Mouse (Mus musculus) forebrain, embryonic 10.5 days (tissue): ENCODE measurements at regions not wholly inside any gene's neighbourhood (a gene's known extent, or its start where the extent isn't known, plus 50 kb on each side); places are given as distances from the start of the nearest gene placed in this dataset.

Experiments used
- DNase-seq: peaks from one replicate; pipeline ENCODE4 v3.0.0-alpha.2; 2017; ENCODE audit warnings: low spot score; ENCODE audit errors: extremely low spot score
- H3K27ac ChIP-seq: fragments of 300-500 bp; sonication (generic); 2 replicates; pipeline ENCODE4 v1.5.1; 2016; ENCODE audit warnings: mild to moderate bottlenecking
- H3K27me3 ChIP-seq: fragments of 300-500 bp; sonication (generic); 2 replicates; pipeline ENCODE4 v1.6.1; 2016; ENCODE audit warnings: mild to moderate bottlenecking; ENCODE audit not compliant: poor library complexity, severe bottlenecking
- H3K36me3 ChIP-seq: fragments of 300-500 bp; sonication (generic); replicated peaks from 2 replicates; pipeline ENCODE4 v1.6.1; 2016; ENCODE audit warnings: mild to moderate bottlenecking, moderate library complexity
- H3K4me1 ChIP-seq: fragments of 300-500 bp; sonication (generic); 2 replicates; pipeline ENCODE4 v1.6.1; 2016
- H3K4me3 ChIP-seq: fragments of 300-500 bp; sonication (generic); 2 replicates; pipeline ENCODE4 v1.5.1; 2016; ENCODE audit warnings: mild to moderate bottlenecking, moderate library complexity
- H3K9me3 ChIP-seq: fragments of 300-500 bp; sonication (generic); 2 replicates; pipeline ENCODE4 v1.6.1; 2016; ENCODE audit warnings: mild to moderate bottlenecking, moderate library complexity
- WGBS: fragments of 180-500 bp; shearing (Covaris S2); methylation state at CpG from one replicate; pipeline ENCODE4 v1.1.7; 2016; 5-methylcytosine and 5-hydroxymethylcytosine counted together

DNA sequence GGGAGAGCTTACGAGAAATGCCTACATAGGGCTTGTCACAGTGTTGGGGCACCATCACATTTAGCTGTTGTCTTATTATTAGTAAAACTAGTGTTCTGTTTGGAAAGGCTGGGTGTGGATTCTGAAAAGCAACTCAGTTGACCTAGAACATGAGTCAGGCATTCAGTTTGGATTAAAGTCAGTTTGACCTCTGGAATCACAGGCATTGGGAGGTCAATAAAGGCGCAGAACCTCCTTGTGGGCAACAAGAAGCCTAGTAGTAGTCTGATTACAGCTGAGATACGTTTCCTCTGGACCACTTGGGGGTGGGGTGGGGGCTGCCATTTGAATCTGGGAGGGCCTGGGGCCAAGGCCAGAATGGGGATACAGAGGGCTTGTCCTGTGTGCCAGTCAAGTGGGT lies 52.1 kb upstream of the Map3k1 start:
- Histone ChIP-seq H3K9me3 (peaks cover 6% of the 10 kb centered on the region; the same call in 1 of the 2 replicates), H3K27me3 (no peaks in the 10 kb centered on the region), H3K4me1 (no peaks in the 10 kb centered on the region), H3K36me3 (no peaks in the 10 kb centered on the region), H3K4me3 (no peak overlapping the region), H3K27ac (no peak overlapping the region)
- 79% methylated on average over 3 of the region's 3 CpGs for WGBS
- no peak for DNase-seq

DNA sequence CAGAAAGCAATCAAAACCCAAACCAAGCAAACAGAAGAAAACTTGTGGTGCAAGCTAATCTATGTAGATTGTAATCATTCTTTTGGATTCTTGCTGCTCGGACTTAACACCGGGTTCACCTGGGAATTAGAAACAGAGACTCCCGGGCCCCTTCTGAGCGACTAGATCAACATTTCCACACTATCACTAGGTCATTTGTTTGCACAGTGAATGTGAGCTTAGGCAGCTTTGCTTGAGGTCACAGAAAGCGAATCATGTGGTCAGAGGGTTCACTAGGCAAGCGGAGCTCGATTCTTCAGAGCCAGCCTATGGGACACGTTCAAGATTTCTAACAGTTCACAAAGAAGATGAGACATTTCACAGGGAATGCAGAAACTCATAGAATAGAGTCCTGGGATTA lies 53.5 kb upstream of the Map3k1 start:
- Histone ChIP-seq H3K4me1 (no peaks in the 10 kb centered on the region), H3K27me3 (no peaks in the 10 kb centered on the region), H3K4me3 (no peak overlapping the region), H3K9me3 (peaks cover 6% of the 10 kb centered on the region; the same call in 1 of the 2 replicates), H3K36me3 (no peaks in the 10 kb centered on the region), H3K27ac (no peak overlapping the region)
- WGBS = 77% methylated on average over 8 of the region's 8 CpGs
- DNase-seq = no peak

DNA sequence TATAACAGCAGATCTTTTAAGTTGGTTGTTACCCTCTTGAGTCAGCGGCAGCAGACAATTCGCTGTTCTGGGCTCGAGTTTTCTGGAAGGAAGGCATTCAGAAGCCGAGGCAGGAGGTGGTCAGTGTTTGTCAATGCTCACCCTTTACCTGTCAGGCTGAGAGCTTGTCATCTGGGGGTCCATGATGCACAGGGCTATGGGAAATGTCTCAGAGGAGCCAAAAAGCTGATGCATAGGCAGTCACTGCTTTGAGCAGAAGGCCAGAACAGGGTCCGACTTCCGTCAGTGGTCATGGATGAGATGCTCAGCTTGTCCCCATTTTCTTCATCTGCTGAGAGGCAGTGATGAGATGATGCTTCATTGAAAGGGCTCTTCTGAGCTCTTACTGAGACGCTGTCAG lies 57.2 kb upstream of the Map3k1 start:
- H3K36me3 ChIP-seq = no peaks in the 10 kb centered on the region
- DNase-seq = no peak
- H3K4me1 ChIP-seq = peaks cover 30% of the 10 kb centered on the region
- H3K27ac ChIP-seq = no peak overlapping the region
- H3K9me3 ChIP-seq = no peaks in the 10 kb centered on the region
- 95% methylated on average over 7 of the region's 7 CpGs for whole genome bisulfite sequencing
- H3K4me3 ChIP-seq = no peak overlapping the region
- H3K27me3 ChIP-seq = no peaks in the 10 kb centered on the region

DNA sequence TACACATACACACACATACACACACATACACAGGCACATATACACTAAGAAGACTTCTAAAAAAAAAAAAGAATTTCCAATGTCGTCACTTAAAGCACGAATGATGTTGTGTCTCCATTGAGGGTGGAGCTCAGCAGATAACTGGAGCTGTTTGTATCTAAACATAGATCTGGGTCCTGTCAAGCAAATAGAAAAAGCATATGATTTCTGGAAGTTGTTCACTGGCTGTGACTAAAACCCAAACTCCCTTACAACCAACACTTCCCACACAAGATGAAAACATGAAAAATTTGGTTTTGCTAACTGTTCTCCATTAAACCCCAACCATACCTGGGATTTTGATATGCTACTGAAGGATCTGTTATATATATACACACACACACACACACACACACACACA lies 58.5 kb upstream of the Map3k1 start:
- Histone ChIP-seq H3K4me3 (no peak overlapping the region), H3K4me1 (peaks cover 31% of the 10 kb centered on the region), H3K36me3 (no peaks in the 10 kb centered on the region), H3K27ac (peak overlapping the region; percentile 80; the same call in 1 of the 2 replicates), H3K9me3 (no peaks in the 10 kb centered on the region), H3K27me3 (no peaks in the 10 kb centered on the region)
- no peak for DNase-seq
- WGBS = 95% methylated on average over 2 of the region's 2 CpGs

DNA sequence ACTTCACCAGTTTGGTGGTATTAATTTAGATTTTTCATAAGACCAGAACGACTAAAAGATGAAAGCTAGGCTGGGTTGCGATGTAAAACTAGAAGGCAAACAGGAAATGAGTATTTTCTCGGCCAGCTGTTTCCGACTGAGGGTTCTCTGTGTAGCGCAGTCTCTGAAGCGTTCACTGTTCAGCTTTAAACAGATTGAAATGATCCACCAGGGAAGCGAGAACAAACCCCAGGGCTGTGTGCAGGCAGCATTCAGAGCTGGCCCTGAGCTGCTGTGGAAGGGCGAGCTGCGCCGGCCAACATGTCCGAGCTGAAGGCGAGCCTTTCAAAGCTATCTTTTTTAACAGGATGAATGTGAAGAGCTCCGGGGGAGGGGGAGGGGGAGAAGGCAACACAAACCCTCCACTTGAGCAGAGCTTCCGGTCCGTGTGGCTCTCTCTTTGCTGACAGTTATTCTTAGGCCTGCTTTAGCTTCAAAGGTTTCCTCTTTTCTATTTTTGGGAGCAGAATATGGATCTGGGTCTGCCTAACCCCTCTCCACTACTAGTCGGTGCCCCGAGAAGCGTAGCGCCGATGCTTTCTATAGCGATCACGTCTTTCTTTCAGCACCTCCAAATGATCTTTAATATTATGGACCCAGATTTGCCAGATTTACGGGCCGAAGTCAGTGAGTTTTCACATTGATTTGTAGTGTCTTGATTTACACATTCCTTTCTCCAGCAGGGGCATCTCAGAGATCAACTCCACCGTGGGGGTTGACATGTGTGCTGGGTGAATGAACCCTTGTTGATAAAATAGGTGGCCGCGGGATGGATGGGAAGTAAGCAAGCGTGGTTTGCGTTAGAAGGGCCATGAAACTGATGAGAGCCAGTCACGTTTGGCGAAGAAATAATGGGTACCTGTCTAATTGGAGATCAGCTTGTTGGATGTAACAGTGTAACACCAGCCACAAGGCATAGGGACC lies 59.3 kb upstream of the Map3k1 start:
- Histone ChIP-seq H3K36me3 (no peaks in the 10 kb centered on the region), H3K4me1 (peaks cover 31% of the 10 kb centered on the region), H3K9me3 (peaks cover 3% of the 10 kb centered on the region; the same call in 1 of the 2 replicates), H3K27me3 (no peaks in the 10 kb centered on the region), H3K4me3 (no peak overlapping the region; the same call in 1 of the 2 replicates), H3K27ac (peak overlapping the region; percentile 80)
- peak; percentile 42 for DNase-seq
- 61% methylated on average over 31 of the region's 31 CpGs for WGBS

DNA sequence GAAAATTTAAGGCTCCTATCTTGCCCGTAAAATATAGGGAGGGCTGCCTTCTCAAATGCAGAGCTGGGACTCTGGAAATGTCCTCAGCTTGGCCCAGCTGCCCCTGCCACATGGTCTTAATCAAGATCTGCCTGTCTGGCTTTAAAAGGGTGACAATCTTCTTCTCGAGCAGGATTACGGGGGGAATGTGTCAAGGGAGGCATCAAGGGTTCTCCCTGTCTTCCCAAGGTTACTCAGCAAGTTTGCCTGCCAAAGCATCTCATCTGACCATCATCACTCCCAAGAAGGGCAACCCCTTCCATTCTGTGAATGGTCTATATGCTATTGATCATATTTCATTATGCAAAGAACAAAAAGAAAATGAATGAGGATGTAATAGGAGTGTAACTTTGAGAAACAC lies 60.2 kb upstream of the Map3k1 start:
- no peak for DNase-seq
- Histone ChIP-seq H3K9me3 (peaks cover 6% of the 10 kb centered on the region; the same call in 1 of the 2 replicates), H3K27me3 (no peaks in the 10 kb centered on the region), H3K4me3 (no peak overlapping the region), H3K36me3 (no peaks in the 10 kb centered on the region), H3K27ac (no peak overlapping the region), H3K4me1 (peaks cover 31% of the 10 kb centered on the region)
- WGBS = 58% methylated on average over 3 of the region's 3 CpGs

DNA sequence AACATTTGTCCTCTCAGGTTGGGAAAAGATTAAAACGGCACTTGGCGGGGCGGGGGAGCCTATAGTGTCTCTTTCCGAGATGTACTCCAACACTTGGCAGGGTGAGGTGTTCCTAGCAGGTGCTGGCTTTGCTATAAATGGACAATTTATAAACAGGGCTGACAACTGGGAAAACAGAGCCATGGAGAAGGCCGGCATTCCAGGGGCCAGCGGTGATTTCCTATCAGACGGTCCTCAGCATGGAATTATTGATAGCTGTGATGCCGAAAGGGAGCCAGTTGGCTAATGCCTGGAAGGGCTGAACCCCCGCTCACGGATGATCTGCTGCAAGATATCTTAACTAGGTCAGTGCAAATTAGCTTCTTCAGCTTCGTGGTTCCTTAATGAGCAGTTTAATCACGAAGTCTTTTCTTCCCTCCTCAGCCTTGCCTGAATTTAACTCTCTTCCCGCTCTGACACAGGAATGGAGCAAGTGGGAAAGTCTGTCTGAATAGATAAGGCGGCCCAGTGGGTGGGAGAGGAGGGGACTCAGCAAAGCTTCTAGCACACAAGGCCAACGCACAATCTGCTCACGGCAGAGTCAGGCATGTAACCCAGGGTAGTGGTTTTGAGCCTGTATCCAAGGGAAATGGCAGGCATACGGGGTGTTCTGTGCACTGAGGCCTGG lies 61.1 kb upstream of the Map3k1 start:
- H3K4me3 ChIP-seq = no peak overlapping the region
- peaks cover 31% of the 10 kb centered on the region for H3K4me1 ChIP-seq
- H3K9me3 ChIP-seq = peaks cover 6% of the 10 kb centered on the region; the same call in 1 of the 2 replicates
- 46% methylated on average over 17 of the region's 17 CpGs for WGBS
- H3K36me3 ChIP-seq = no peaks in the 10 kb centered on the region
- no peak for DNase-seq
- H3K27me3 ChIP-seq = no peaks in the 10 kb centered on the region
- peak overlapping the region; percentile 31 for H3K27ac ChIP-seq

DNA sequence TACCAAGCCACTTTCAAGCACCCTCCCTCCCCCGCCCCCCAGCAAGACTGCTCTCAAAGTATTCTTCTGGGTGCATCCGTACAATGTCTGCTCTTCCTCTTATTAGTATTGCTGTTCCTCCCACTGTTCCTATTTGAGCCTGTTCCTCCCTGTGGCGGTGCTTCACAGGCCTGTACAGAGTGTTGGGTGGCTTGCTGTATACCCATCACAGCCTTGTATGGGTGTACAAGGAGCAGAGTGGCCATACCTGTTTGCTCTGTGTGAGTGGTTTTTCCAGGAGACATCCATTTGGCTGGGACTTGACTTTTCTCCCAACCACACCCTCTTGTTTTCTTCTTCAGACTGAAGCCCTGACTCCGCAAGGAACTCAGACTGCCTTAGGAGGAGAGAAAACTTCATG lies 61.7 kb upstream of the Map3k1 start:
- DNase-seq = no peak
- H3K9me3 ChIP-seq = peaks cover 6% of the 10 kb centered on the region; the same call in 1 of the 2 replicates
- H3K36me3 ChIP-seq = no peaks in the 10 kb centered on the region
- WGBS = 89% methylated on average over 4 of the region's 4 CpGs
- peaks cover 31% of the 10 kb centered on the region for H3K4me1 ChIP-seq
- H3K27ac ChIP-seq = peak overlapping the region; percentile 31; the same call in 1 of the 2 replicates
- no peaks in the 10 kb centered on the region for H3K27me3 ChIP-seq
- H3K4me3 ChIP-seq = no peak overlapping the region

DNA sequence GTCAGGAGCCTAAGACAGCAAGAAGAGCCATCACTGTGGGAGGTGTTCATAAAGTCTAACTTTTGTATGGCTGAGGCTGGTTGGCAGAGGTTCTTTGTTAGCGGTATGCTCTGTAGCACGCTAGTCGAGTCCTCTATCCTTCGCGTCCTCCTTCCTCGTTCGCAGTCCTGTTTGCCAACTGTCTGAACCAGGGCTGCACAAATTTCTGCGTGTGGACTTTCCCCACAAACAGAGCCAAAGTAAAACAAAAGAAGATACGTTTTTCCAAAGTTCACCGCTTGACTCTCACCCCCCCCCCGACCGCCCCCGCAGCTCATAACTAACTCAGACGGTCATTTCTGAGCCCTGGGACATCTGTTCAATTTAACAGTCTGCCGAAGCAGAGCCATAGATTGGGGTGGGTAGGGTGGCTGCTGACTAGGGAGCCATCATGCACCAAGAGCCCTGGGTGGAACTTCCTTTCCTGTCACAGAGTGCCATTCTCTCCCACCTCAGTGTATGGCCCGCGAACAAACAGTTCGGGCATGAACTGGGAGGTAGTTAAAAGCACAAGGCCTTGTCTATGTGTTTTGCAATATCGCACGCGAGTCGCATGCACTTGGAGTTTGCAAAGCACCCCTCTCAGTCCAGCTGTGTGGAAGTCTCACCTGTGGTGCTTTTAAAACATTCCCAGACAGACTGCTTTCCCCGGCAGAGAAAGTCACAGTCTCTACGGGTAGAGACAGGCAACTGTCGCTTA lies 63.0 kb upstream of the Map3k1 start:
- no peak overlapping the region for H3K27ac ChIP-seq
- H3K4me1 ChIP-seq = peaks cover 31% of the 10 kb centered on the region
- peaks cover 6% of the 10 kb centered on the region; the same call in 1 of the 2 replicates for H3K9me3 ChIP-seq
- DNase-seq = no peak
- 95% methylated on average over 25 of the region's 25 CpGs for WGBS
- H3K4me3 ChIP-seq = no peak overlapping the region
- H3K27me3 ChIP-seq = no peaks in the 10 kb centered on the region
- no peaks in the 10 kb centered on the region for H3K36me3 ChIP-seq

DNA sequence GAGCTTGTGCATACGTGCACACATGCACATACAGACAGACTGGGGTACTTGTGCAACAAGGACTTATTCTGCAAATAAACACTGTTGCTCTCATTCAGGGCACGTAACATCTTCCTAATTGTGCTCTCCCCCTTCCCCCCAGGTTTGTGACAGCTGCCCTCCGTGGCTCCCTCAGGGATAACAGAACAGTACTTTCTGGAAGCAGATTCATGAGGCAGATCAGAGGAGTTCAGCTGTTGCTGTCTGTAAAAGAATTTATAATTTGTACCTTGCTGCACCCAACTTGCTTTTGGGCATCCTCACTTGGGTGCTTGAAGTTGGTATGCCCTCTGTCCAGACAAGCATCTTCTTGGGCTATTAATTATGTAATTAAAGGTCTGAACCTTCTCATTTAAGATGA lies 65.5 kb upstream of the Map3k1 start:
- no peak overlapping the region for H3K27ac ChIP-seq
- peaks cover 6% of the 10 kb centered on the region; the same call in 1 of the 2 replicates for H3K9me3 ChIP-seq
- DNase-seq = no peak
- 84% methylated on average over 3 of the region's 3 CpGs for WGBS
- no peaks in the 10 kb centered on the region for H3K36me3 ChIP-seq
- H3K4me3 ChIP-seq = no peak overlapping the region
- H3K4me1 ChIP-seq = peaks cover 16% of the 10 kb centered on the region
- H3K27me3 ChIP-seq = no peaks in the 10 kb centered on the region

DNA sequence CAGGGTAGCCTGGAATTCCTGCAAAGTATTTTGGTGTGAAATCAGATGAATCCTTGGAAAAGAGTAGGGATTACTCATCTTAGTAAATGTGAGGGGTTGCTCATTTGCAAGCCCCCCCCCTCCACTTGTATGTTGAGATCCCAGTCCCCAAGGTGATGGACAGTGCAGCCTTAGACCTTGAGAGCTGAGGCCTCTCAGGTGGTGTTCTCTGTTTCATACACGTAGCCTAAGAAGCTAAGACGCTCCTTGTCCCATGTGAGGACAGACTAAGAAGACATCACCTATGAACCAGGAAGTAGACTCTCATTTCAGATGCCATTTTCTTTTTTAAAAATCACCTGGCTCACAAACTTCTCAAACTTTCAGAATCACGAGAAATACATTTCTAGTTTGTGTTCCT lies 67.6 kb upstream of the Map3k1 start:
- Histone ChIP-seq H3K27ac (no peak overlapping the region), H3K9me3 (peaks cover 6% of the 10 kb centered on the region; the same call in 1 of the 2 replicates), H3K4me3 (no peak overlapping the region), H3K4me1 (no peaks in the 10 kb centered on the region), H3K27me3 (no peaks in the 10 kb centered on the region), H3K36me3 (no peaks in the 10 kb centered on the region)
- no peak for DNase-seq
- 83% methylated on average over 3 of the region's 3 CpGs for WGBS

DNA sequence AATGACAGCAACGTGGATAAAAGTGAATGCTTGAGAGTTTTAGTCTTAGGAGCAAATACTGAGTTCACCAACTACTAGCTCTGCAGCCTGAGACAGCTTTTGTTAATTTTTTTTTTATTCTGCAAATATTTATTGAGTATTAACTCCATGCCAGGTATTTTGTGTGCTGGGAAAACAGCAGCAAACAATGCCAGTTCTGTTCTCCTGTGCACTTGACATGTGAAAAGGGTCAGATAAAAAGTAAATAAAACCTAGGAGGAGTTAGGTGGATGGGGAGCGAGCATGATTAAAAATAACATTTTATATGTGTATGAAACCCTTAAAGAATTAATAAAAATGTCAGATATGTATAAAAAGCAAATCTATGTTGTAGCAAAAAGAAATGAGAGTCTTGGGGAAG lies 68.1 kb upstream of the Map3k1 start:
- H3K4me1 ChIP-seq = no peaks in the 10 kb centered on the region
- H3K36me3 ChIP-seq = no peaks in the 10 kb centered on the region
- WGBS = 86% methylated on average over 2 of the region's 2 CpGs
- no peak for DNase-seq
- H3K9me3 ChIP-seq = peaks cover 6% of the 10 kb centered on the region; the same call in 1 of the 2 replicates
- H3K27ac ChIP-seq = no peak overlapping the region
- no peaks in the 10 kb centered on the region for H3K27me3 ChIP-seq
- no peak overlapping the region for H3K4me3 ChIP-seq
